Mouse (Mus musculus): ENCODE measurements around the gene Kcnh5. TPM values are rescaled to one million over a fixed set of nuclear protein-coding genes. Genes with fewer than 3 reads are reported as not detected.

Kcnh5 gene
- polyA plus RNA-seq, 1 experiment from 2014 or later, result 0.03 TPM

DNA sequence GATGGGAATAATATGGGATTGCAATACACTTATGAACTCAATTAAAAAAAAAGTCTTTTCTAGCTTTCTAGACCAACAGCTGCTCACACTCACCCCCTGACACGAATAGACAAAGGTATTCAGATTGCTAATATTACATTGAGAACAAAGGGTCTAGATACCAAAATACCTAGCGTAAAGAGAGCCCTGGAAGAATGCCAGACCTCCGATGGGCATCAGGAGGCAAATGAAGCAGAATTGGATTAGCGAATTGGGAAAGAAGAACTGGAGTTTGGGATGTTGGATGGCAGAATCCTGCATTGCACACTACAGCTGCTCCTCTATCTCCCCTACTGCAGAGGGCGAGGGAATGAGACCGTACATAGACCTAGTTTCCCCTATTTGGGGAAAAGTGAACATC is 275.8 kb downstream of the Kcnh5 start:
- WGBS, result 80% methylated on average over 6 of the region's 6 CpGs
- Histone ChIP-seq H3K4me2 (replicated peaks; ENCODE audit: low read depth) (no peak overlapping the region), H3K27me3 (replicated peaks; ENCODE audit: control insufficient read depth, insufficient read depth, low read length) (no peaks in the 10 kb centered on the region), H3K36me3 (ENCODE audit: control insufficient read depth, insufficient read depth) (no peaks in the 10 kb centered on the region), H3K4me3 (ENCODE audit: low read depth, low read length) (no peak overlapping the region), H3K27ac (ENCODE audit: low read depth, low read length) (no peak overlapping the region), H3K4me1 (replicated peaks; ENCODE audit: control insufficient read depth, insufficient read depth, low read length) (no peaks in the 10 kb centered on the region), H3K9me3 (ENCODE audit: control insufficient read depth) (no peaks in the 10 kb centered on the region), H3K9ac (ENCODE audit: low read depth, low read length) (no peak overlapping the region)
- no peak for ATAC-seq
- no peak for TF ChIP-seq CTCF (IDR thresholded peaks at IDR 0.05; ENCODE audit: low read depth)

DNA sequence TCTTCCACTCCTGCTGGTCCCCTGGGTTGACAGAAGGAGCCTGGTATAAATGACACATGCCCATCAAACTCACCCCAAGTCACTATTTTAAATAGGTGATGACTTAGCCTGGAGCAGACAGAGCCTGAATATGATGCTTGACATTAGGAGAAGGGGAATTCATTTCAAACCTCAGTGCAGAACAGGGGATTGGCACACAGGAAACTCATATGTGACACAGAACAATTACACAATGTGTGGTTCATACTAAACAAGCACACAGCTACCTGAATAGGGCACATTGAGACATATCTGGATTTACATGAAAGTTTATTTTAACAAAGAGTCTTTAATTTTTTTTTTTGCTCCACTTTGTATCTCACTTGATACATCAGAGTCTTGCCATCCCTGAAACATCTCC is 276.4 kb downstream of the Kcnh5 start:
- H3K27me3 ChIP-seq (replicated peaks; ENCODE audit: control insufficient read depth, insufficient read depth, low read length), result no peaks in the 10 kb centered on the region
- H3K4me1 ChIP-seq (replicated peaks; ENCODE audit: control insufficient read depth, insufficient read depth, low read length), result no peaks in the 10 kb centered on the region
- no peak overlapping the region for H3K4me2 ChIP-seq (replicated peaks; ENCODE audit: low read depth)
- H3K4me3 ChIP-seq (ENCODE audit: low read depth, low read length), result no peak overlapping the region
- no peak overlapping the region for H3K9ac ChIP-seq (ENCODE audit: low read depth, low read length)
- no peak for ATAC-seq
- H3K36me3 ChIP-seq (ENCODE audit: control insufficient read depth, insufficient read depth), result no peaks in the 10 kb centered on the region
- H3K27ac ChIP-seq (ENCODE audit: low read depth, low read length), result no peak overlapping the region
- TF ChIP-seq CTCF (IDR thresholded peaks at IDR 0.05; ENCODE audit: low read depth), result no peak
- no peaks in the 10 kb centered on the region for H3K9me3 ChIP-seq (ENCODE audit: control insufficient read depth)

DNA sequence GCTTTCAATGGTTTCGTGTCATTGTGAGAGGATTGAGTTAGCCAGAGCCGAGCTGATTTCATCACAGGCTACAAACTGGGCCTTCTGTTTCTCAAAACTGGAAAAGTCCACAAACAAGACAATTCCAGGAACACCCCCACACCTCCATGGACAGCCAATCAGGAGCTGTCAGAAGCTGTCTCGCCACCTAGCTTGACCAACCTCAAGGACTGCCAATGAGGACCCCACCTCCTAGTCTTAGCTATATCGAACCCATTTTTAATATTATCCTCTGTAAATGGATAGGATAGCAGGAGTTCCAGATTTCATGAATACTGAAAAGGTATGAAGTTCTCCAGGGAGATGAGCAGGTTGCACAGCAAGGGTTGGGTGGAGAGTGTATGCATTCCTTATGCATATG is 278.1 kb downstream of the Kcnh5 start:
- Histone ChIP-seq H3K4me2 (replicated peaks; ENCODE audit: low read depth) (no peak overlapping the region), H3K36me3 (ENCODE audit: control insufficient read depth, insufficient read depth) (no peaks in the 10 kb centered on the region), H3K4me1 (replicated peaks; ENCODE audit: control insufficient read depth, insufficient read depth, low read length) (no peaks in the 10 kb centered on the region), H3K9ac (ENCODE audit: low read depth, low read length) (no peak overlapping the region), H3K9me3 (ENCODE audit: control insufficient read depth) (no peaks in the 10 kb centered on the region), H3K27ac (ENCODE audit: low read depth, low read length) (no peak overlapping the region), H3K27me3 (replicated peaks; ENCODE audit: control insufficient read depth, insufficient read depth, low read length) (no peaks in the 10 kb centered on the region), H3K4me3 (ENCODE audit: low read depth, low read length) (no peak overlapping the region)
- no peak for TF ChIP-seq CTCF (IDR thresholded peaks at IDR 0.05; ENCODE audit: low read depth)
- 87% methylated on average over 4 of the region's 4 CpGs for WGBS
- ATAC-seq, result no peak

DNA sequence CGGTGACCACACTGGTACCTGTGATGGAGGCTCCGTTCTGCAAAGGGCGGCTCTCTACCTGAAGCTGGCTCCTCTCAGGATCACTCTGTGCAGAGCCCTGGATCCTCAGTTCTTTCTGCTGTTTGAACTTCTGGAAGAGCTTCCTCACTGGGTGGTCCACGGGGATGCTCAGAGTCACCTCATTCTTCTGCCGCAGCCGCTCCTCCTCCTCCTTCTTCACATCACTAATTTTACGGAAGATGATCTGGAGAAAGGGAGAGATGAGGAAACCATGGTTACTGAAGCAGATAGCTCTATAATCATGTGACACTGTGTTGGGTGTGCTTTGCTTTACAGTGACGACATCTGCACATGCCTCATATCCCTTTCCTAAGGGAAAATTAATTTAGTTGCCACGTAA is 278.9 kb downstream of the Kcnh5 start:
- 93% methylated on average over 9 of the region's 9 CpGs for WGBS
- H3K27ac ChIP-seq (ENCODE audit: low read depth, low read length), result no peak overlapping the region
- H3K27me3 ChIP-seq (replicated peaks; ENCODE audit: control insufficient read depth, insufficient read depth, low read length), result no peaks in the 10 kb centered on the region
- H3K4me1 ChIP-seq (replicated peaks; ENCODE audit: control insufficient read depth, insufficient read depth, low read length), result no peaks in the 10 kb centered on the region
- no peak for ATAC-seq
- no peaks in the 10 kb centered on the region for H3K36me3 ChIP-seq (ENCODE audit: control insufficient read depth, insufficient read depth)
- no peaks in the 10 kb centered on the region for H3K9me3 ChIP-seq (ENCODE audit: control insufficient read depth)
- H3K9ac ChIP-seq (ENCODE audit: low read depth, low read length), result no peak overlapping the region
- TF ChIP-seq CTCF (IDR thresholded peaks at IDR 0.05; ENCODE audit: low read depth), result no peak
- no peak overlapping the region for H3K4me3 ChIP-seq (ENCODE audit: low read depth, low read length)
- H3K4me2 ChIP-seq (replicated peaks; ENCODE audit: low read depth), result no peak overlapping the region

DNA sequence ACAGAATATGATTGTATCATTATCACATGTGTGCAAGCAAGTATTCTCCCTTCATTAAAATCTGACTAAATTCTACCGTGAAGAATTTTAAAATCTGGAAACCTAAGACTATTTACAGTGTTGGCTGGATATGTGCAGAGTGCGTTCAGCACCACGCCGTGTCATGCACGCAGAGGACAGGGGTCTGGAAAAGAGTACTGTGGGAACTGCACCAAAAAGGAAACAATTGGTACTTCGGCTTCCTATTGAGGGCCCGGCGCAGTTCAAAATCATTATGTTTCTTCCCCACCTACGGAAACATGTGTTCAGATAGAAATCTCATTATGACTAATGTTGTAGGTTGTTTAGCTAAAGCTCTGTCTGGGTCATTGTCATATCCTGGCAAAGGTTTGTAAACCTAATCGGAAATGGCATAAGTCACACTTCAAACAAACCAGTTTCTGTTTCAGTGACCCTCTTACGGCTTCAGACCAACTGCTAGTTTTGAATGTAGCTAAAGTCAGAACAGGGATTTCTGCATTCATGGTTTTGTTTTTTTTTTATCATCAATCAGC is 282.2 kb downstream of the Kcnh5 start:
- Histone ChIP-seq H3K27ac (ENCODE audit: low read depth, low read length) (no peak overlapping the region), H3K9ac (ENCODE audit: low read depth, low read length) (no peak overlapping the region), H3K36me3 (ENCODE audit: control insufficient read depth, insufficient read depth) (no peaks in the 10 kb centered on the region), H3K4me3 (ENCODE audit: low read depth, low read length) (no peak overlapping the region), H3K27me3 (replicated peaks; ENCODE audit: control insufficient read depth, insufficient read depth, low read length) (no peaks in the 10 kb centered on the region), H3K4me1 (replicated peaks; ENCODE audit: control insufficient read depth, insufficient read depth, low read length) (no peaks in the 10 kb centered on the region), H3K9me3 (ENCODE audit: control insufficient read depth) (no peaks in the 10 kb centered on the region), H3K4me2 (replicated peaks; ENCODE audit: low read depth) (no peak overlapping the region; the same call in 1 of the 2 replicates)
- no peak for TF ChIP-seq CTCF (IDR thresholded peaks at IDR 0.05; ENCODE audit: low read depth)
- WGBS, result 79% methylated on average over 11 of the region's 11 CpGs
- ATAC-seq, result no peak

DNA sequence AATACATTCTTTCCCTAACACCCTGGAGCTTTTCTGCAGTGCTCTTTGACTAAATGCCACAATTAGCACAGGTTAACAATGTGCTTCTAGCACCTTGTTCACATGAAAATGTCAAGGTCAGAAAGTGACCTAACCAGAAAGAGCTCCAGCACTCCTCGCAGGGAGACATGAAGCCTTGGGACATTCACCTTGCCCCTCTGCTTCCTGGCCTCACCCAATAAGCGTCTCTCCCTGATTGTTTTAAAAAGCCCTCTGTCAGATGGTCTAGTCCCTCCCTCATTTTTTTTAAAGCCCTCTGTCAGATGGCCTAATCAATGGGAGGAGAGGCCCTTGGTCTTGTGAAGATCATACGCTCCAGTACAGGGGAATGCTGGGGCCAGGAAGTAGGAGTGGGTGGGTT is 287.7 kb downstream of the Kcnh5 start:
- H3K27me3 ChIP-seq (replicated peaks; ENCODE audit: control insufficient read depth, insufficient read depth, low read length), result no peaks in the 10 kb centered on the region
- H3K27ac ChIP-seq (ENCODE audit: low read depth, low read length), result no peak overlapping the region
- H3K4me3 ChIP-seq (ENCODE audit: low read depth, low read length), result no peak overlapping the region
- no peak overlapping the region for H3K9ac ChIP-seq (ENCODE audit: low read depth, low read length)
- H3K36me3 ChIP-seq (ENCODE audit: control insufficient read depth, insufficient read depth), result no peaks in the 10 kb centered on the region
- H3K4me1 ChIP-seq (replicated peaks; ENCODE audit: control insufficient read depth, insufficient read depth, low read length), result no peaks in the 10 kb centered on the region
- H3K4me2 ChIP-seq (replicated peaks; ENCODE audit: low read depth), result no peak overlapping the region
- WGBS, result 59% methylated on average over 3 of the region's 3 CpGs
- no peaks in the 10 kb centered on the region for H3K9me3 ChIP-seq (ENCODE audit: control insufficient read depth)
- TF ChIP-seq CTCF (IDR thresholded peaks at IDR 0.05; ENCODE audit: low read depth), result no peak
- no peak for ATAC-seq

DNA sequence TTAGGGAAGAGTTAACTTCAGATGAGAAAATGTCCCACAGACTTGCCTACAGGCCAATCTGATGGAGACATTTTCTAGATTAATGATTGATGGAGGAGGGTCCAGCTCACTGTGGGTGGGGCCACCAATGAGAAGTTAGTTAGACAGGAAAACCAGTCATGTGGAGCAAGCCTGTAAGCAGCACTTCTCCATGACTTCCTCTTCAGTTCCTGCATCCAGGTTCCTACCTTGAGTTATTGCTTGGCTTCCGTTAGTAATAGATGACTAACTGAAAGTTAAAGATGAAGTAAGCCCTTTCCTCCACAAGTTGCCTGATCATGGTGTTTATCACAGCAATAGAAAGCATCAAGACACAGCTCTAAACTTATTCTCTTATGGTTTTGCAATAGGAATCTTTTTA is 290.1 kb downstream of the Kcnh5 start:
- H3K27ac ChIP-seq (ENCODE audit: low read depth, low read length), result no peak overlapping the region
- TF ChIP-seq CTCF (IDR thresholded peaks at IDR 0.05; ENCODE audit: low read depth), result no peak
- no peaks in the 10 kb centered on the region for H3K27me3 ChIP-seq (replicated peaks; ENCODE audit: control insufficient read depth, insufficient read depth, low read length)
- WGBS, result 76% methylated on average over 1 of the region's 1 CpGs
- no peak overlapping the region for H3K4me3 ChIP-seq (ENCODE audit: low read depth, low read length)
- H3K36me3 ChIP-seq (ENCODE audit: control insufficient read depth, insufficient read depth), result no peaks in the 10 kb centered on the region
- no peak for ATAC-seq
- H3K9ac ChIP-seq (ENCODE audit: low read depth, low read length), result no peak overlapping the region
- no peaks in the 10 kb centered on the region for H3K9me3 ChIP-seq (ENCODE audit: control insufficient read depth)
- H3K4me1 ChIP-seq (replicated peaks; ENCODE audit: control insufficient read depth, insufficient read depth, low read length), result no peaks in the 10 kb centered on the region
- no peak overlapping the region for H3K4me2 ChIP-seq (replicated peaks; ENCODE audit: low read depth)
